ENCODE assay signal across 1 mouse cellular context in the genomic region with DNA sequence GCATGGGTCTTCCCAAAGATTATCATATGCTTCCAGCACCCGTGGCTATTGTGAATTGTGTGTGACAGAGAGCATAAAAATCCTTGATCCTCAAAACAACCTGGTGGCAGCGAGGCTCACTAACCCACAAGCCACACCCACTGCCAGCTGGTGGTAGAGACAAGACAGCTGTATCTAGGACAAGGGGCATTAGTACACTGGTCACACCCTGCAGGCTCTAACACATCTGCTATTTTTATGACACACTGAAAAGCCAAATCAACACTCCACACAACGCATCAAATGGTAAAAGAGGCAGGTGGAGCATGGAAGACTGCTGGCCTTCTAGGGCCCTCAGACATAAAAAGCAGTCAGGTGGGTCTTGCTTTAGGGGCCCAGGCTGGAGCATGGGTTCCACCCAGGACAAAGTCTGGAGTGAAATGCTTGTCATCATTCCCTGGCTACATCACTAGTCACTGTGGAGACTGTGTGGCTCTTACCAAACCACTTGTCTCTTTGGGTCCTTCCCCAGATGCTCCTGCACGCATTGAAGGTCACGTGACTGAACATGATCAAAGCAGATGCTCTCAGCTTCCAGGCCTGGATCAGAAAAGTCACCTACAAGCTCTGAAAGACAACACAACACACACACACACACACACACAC.
TF ChIP-seq lines count a peak whose summit lies in the region.

No protein-coding gene starts in this region.

TF ChIP-seq in CH12.LX, 34 proteins besides CTCF, POLR2A, EP300 and RAD21 (continued from another document):
- TF ChIP-seq USF2 (conservative IDR thresholded peaks at IDR 0.05; ENCODE audit: low read depth, low read length) (peak; percentile 49), TBP (conservative IDR thresholded peaks at IDR 0.05; ENCODE audit: low read depth, low read length) (no peak), ETS1 (conservative IDR thresholded peaks at IDR 0.05; ENCODE audit: low read depth, low read length) (peak; percentile 69), USF1 (IDR thresholded peaks at IDR 0.05; ENCODE audit: low read depth, low read length) (peak; percentile 57), NELFE (IDR thresholded peaks at IDR 0.05; ENCODE audit: low read depth, low read length) (no peak)
